Mouse (Mus musculus) olfactory bulb, adult 2 months (tissue): ENCODE measurements around the gene Mgat4c.

ENCODE experiments used
- CTCF ChIP-seq: fragments of 200-500 bp; IDR thresholded peaks from 2 replicates; pipeline ENCODE4 v1.5.1; 2012; ENCODE audit warnings: low read depth, mild to moderate bottlenecking, low read length, moderate library complexity; ENCODE audit not compliant: insufficient read depth
- POLR2A ChIP-seq: fragments of 200-500 bp; IDR thresholded peaks from 2 replicates; pipeline ENCODE4 v1.6.1; 2012; ENCODE audit warnings: mild to moderate bottlenecking, low read depth, low read length, moderate library complexity; ENCODE audit not compliant: insufficient read depth

- no peak for TF ChIP-seq POLR2A
- no peak for TF ChIP-seq CTCF
Measured at GRCm38 (mm10) chr10:102245269-102245668, 564.0 kb downstream of the Mgat4c start.
